Mouse (Mus musculus) brain, embryonic 14.5 days (tissue): ENCODE measurements around the gene Acad11. TPM values are rescaled to one million over a fixed set of nuclear protein-coding genes. Genes with fewer than 3 reads are reported as not detected.

Experiments used
- DNase-seq: peaks from one replicate; pipeline ENCODE4 v3.0.0-alpha.2; 2011; ENCODE audit warnings: low read depth
- CTCF ChIP-seq: fragments of 200-500 bp; IDR thresholded peaks from 2 replicates; pipeline ENCODE4 v1.5.1; 2012; ENCODE audit warnings: inconsistent platforms, mild to moderate bottlenecking, moderate library complexity, borderline replicate concordance; ENCODE audit not compliant: insufficient read depth, insufficient read length; ENCODE audit errors: extremely low read depth
- POLR2A ChIP-seq: fragments of 200-500 bp; IDR thresholded peaks from 2 replicates; pipeline ENCODE4 v1.6.1; 2012; ENCODE audit warnings: mild to moderate bottlenecking, inconsistent platforms, borderline replicate concordance; ENCODE audit not compliant: poor library complexity, insufficient read depth, insufficient read length, severe bottlenecking; ENCODE audit errors: extremely low read depth
- polyA plus RNA-seq: library from polyadenylated mRNA; depleted of rRNA; stranded (reverse); fragments of >200 nt; gene quantifications from 2 replicates; pipeline ENCODE4 v1.2.3, GENCODE M21; 2012

Gene Acad11
- polyA plus RNA-seq, 1 experiment: 8.1 TPM

GRCm38 (mm10) chr9:104088555-104088954 is 25.4 kb downstream of the Acad11 start:
- DNase-seq: peak; percentile 84
- no peak for TF ChIP-seq CTCF

GRCm38 (mm10) chr9:104092945-104093344 is 29.8 kb downstream of the Acad11 start:
- DNase-seq: no peak
- TF ChIP-seq POLR2A (no peak), CTCF (no peak)

GRCm38 (mm10) chr9:104098256-104098655 is 35.1 kb downstream of the Acad11 start:
- DNase-seq: no peak
- TF ChIP-seq CTCF (no peak), POLR2A (no peak)

GRCm38 (mm10) chr9:104099060-104099459 is 35.9 kb downstream of the Acad11 start:
- DNase-seq: no peak
- TF ChIP-seq CTCF: no peak
- no peak for TF ChIP-seq POLR2A

- no peak for TF ChIP-seq CTCF
- TF ChIP-seq POLR2A: no peak
- no peak for DNase-seq
These were observed 37.6 kb downstream of the Acad11 start for GRCm38 (mm10) chr9:104100822-104101221.

GRCm38 (mm10) chr9:104101458-104101857 is 38.3 kb downstream of the Acad11 start:
- TF ChIP-seq CTCF (no peak), POLR2A (no peak)

GRCm38 (mm10) chr9:104102301-104102700 is 39.1 kb downstream of the Acad11 start:
- TF ChIP-seq POLR2A (no peak), CTCF (no peak)
- no peak for DNase-seq

More at GRCm38 (mm10) chr9:104101458-104101857, 38.3 kb downstream of the Acad11 start:
- no peak for DNase-seq

- no peak for DNase-seq
- TF ChIP-seq CTCF (no peak), POLR2A (no peak)
These were observed 39.7 kb downstream of the Acad11 start for GRCm38 (mm10) chr9:104102901-104103300.

GRCm38 (mm10) chr9:104104986-104105385 is 41.8 kb downstream of the Acad11 start:
- TF ChIP-seq CTCF (no peak), POLR2A (no peak)
- DNase-seq: no peak

GRCm38 (mm10) chr9:104106930-104107329 is 43.8 kb downstream of the Acad11 start:
- TF ChIP-seq CTCF: no peak
- no peak for TF ChIP-seq POLR2A
- DNase-seq: no peak

- DNase-seq: no peak
- TF ChIP-seq POLR2A (no peak), CTCF (no peak)
These were observed 44.3 kb downstream of the Acad11 start for GRCm38 (mm10) chr9:104107482-104107881.

GRCm38 (mm10) chr9:104108571-104109143 is 45.5 kb downstream of the Acad11 start:
- TF ChIP-seq CTCF (no peak), POLR2A (no peak)

More at GRCm38 (mm10) chr9:104108571-104109143, 45.5 kb downstream of the Acad11 start:
- no peak for DNase-seq
